Mouse (Mus musculus) layer of hippocampus, adult 18-20 months (tissue): ENCODE measurements at regions not wholly inside any gene's neighbourhood (a gene's known extent, or its start where the extent isn't known, plus 50 kb on each side); places are given as distances from the start of the nearest gene placed in this dataset.
"Not testable (repeated sequence)": the region's sequence is repeated elsewhere in the genome, so short reads cannot be mapped to it uniquely, and the experiment has no call there.

Experiments used
- DNase-seq, 2 experiments: peaks; one replicate each; pipeline ENCODE4 v3.0.0; 2022; ENCODE audit warnings: low spot score in 2 of 2

GRCm38 (mm10) chr3:98968811-98969210, 75.8 kb upstream of the Hao2 start:
- DNase-seq: no peak

- peak in 1 of 2 experiments; percentile 51 for DNase-seq
Measured at GRCm38 (mm10) chr3:98975777-98976176, 82.7 kb upstream of the Hao2 start.

GRCm38 (mm10) chr3:98982787-98983186, 89.7 kb upstream of the Hao2 start:
- DNase-seq: no peak

- DNase-seq: not testable (repeated sequence)
Measured at GRCm38 (mm10) chr3:98987266-98987665, 94.2 kb upstream of the Hao2 start.

- DNase-seq: peak; percentile 3 to 48
Measured at GRCm38 (mm10) chr3:98990801-98991200, 97.8 kb upstream of the Hao2 start.

- DNase-seq: no peak
Measured at GRCm38 (mm10) chr3:98991276-98991675, 98.2 kb upstream of the Hao2 start.

GRCm38 (mm10) chr3:98994086-98994485, 101.0 kb upstream of the Hao2 start:
- peak in 1 of 2 experiments; percentile 11 for DNase-seq

GRCm38 (mm10) chr3:99030636-99031035, 110.2 kb upstream of the Wars2 start:
- no peak for DNase-seq

- no peak for DNase-seq
Measured at GRCm38 (mm10) chr3:99046190-99046589, 94.7 kb upstream of the Wars2 start.

- DNase-seq: no peak
Measured at GRCm38 (mm10) chr3:99047156-99047555, 93.7 kb upstream of the Wars2 start.

- DNase-seq: no peak
Measured at GRCm38 (mm10) chr3:99049305-99049704, 91.6 kb upstream of the Wars2 start.

GRCm38 (mm10) chr3:99052176-99052575, 88.7 kb upstream of the Wars2 start:
- DNase-seq: no peak

- DNase-seq: no peak
Measured at GRCm38 (mm10) chr3:99067168-99067567, 73.7 kb upstream of the Wars2 start.
